ENCODE assay signal across 8 mouse cellular contexts in the genomic region with DNA sequence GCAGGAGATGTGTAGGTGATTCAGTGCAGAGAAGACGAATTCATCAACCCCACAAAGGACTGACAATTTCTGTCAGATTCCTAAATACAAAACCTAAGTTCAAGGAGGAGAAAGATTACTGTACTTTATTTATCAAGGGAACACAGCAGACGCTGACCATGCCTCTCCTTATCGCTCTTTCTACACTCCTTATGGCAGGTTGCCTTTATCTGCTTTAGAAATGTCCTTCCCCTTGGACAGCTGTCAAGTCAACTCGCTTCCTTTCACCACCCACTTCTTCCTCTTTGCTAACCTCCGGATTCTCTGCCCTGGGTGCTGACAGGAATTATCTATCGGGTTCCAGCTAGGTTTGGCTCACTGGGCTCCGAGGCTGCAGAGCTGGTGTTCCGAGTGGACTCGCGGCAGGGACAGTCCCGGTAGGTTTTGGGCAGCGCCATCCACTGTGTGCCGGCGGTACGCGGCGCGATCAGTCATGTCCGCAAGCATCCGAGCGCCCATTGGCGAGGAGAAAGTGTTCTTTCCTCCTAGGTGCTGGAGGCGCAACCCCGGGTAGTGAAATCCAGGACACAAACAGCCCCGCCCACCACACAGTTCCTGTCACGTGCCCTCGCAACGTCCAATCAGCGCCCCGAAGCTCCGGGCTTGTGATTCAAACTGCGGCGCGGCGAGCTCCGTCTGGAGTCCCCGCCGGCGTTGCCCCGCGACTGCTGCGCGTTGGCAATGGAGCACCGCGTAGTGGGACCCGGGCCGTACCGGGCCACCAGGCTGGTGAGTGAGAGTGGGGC. TPM values are rescaled to one million over a fixed set of nuclear protein-coding genes. Genes with fewer than 3 reads are reported as not detected.
A peak's percentile ranks its signal among the peaks of the same experiment; 100 is the strongest.
DNase-seq lines count a peak whose midpoint lies in the region; ATAC-seq and TF ChIP-seq lines count a peak whose summit lies in the region.

A gene (plus strand): TSS at position 631 of the 785 bp plus-strand sequence.

- H3K4me3 ChIP-seq in C2C12 (ENCODE audit: insufficient read depth, poor library complexity, severe bottlenecking): peak within 1 kb of the TSS; percentile 74
- H3K4me3 ChIP-seq in erythroblast, embryonic 14.5 days (replicated peaks): peak within 1 kb of the TSS; percentile 99
- H3K4me3 ChIP-seq in heart, embryonic 13.5 days: peak within 1 kb of the TSS; percentile 73
- H3K4me3 ChIP-seq in liver, embryonic 12.5 days: peak within 1 kb of the TSS; percentile 94
- peak within 1 kb of the TSS; percentile 68 for H3K4me3 ChIP-seq in stomach, embryonic 15.5 days (replicated peaks)

- ATAC-seq in heart, embryonic 13.5 days (ENCODE audit: extremely low read depth, insufficient number of reproducible peaks, low FRiP score, low TSS enrichment): peak; percentile 96
- peak; percentile 92 for ATAC-seq in liver, embryonic 12.5 days
- ATAC-seq in stomach, embryonic 15.5 days (ENCODE audit: insufficient read depth, low FRiP score, low read depth): peak; percentile 98

- H3ac ChIP-seq in C2C12 (ENCODE audit: control insufficient read depth, insufficient read length, low read depth): peak within 1 kb of the TSS; percentile 76

- peaks cover 50% of the 10 kb centered on the region for H3K4me1 ChIP-seq in erythroblast, embryonic 14.5 days (ENCODE audit: control insufficient read depth)
- H3K4me1 ChIP-seq in heart, embryonic 13.5 days: peaks cover 18% of the 10 kb centered on the region
- H3K4me1 ChIP-seq in liver, embryonic 12.5 days: peaks cover 43% of the 10 kb centered on the region
- H3K4me1 ChIP-seq in stomach, embryonic 15.5 days: peaks cover 7% of the 10 kb centered on the region

- peak within 1 kb of the TSS; percentile 73 for H3K27ac ChIP-seq in heart, embryonic 13.5 days (replicated peaks)
- H3K27ac ChIP-seq in liver, embryonic 12.5 days: peak within 1 kb of the TSS; percentile 99
- peak within 1 kb of the TSS; percentile 81 for H3K27ac ChIP-seq in stomach, embryonic 15.5 days

- no peak for TF ChIP-seq POLR2A in brain, embryonic 14.5 days (IDR thresholded peaks at IDR 0.05; ENCODE audit: borderline replicate concordance, extremely low read depth, insufficient read depth, insufficient read length, poor library complexity, severe bottlenecking)

- H3K36me3 ChIP-seq in C2C12 (ENCODE audit: control insufficient read depth, insufficient read depth): no peaks in the 10 kb centered on the region
- H3K36me3 ChIP-seq in erythroblast, embryonic 14.5 days (ENCODE audit: control insufficient read depth): peaks cover 23% of the 10 kb centered on the region
- no peaks in the 10 kb centered on the region for H3K36me3 ChIP-seq in heart, embryonic 13.5 days
- H3K36me3 ChIP-seq in liver, embryonic 12.5 days: peaks cover 13% of the 10 kb centered on the region
- H3K36me3 ChIP-seq in stomach, embryonic 15.5 days: no peaks in the 10 kb centered on the region

- no peaks in the 10 kb centered on the region for H3K27me3 ChIP-seq in C2C12 (ENCODE audit: control insufficient read depth, insufficient read depth, insufficient read length)
- H3K27me3 ChIP-seq in erythroblast, embryonic 14.5 days (ENCODE audit: control insufficient read depth): peaks cover 25% of the 10 kb centered on the region
- H3K27me3 ChIP-seq in heart, embryonic 13.5 days (replicated peaks): peaks cover 81% of the 10 kb centered on the region
- no peaks in the 10 kb centered on the region; the same call in 1 of the 2 replicates for H3K27me3 ChIP-seq in liver, embryonic 12.5 days (replicated peaks)
- H3K27me3 ChIP-seq in stomach, embryonic 15.5 days (replicated peaks): no peaks in the 10 kb centered on the region

- peak; percentile 82 for TF ChIP-seq CTCF in C2C12 (IDR thresholded peaks at IDR 0.05; ENCODE audit: control insufficient read depth, insufficient read depth, insufficient read length)
- TF ChIP-seq CTCF in brain, embryonic 14.5 days (IDR thresholded peaks at IDR 0.05; ENCODE audit: borderline replicate concordance, extremely low read depth, insufficient read depth, insufficient read length): no peak

- H3K79me2 ChIP-seq in C2C12 (ENCODE audit: control insufficient read depth, insufficient read depth): peaks cover 46% of the 10 kb centered on the region

- DNase-seq in brain, embryonic 14.5 days (ENCODE audit: low read depth): peak; percentile 97
- DNase-seq in kidney, postnatal 10 days: peak; percentile 98
- DNase-seq in natural killer cell, adult 2 months (ENCODE audit: low spot score in 2 of 2): peak; percentile 94 to 96

- peaks cover 25% of the 10 kb centered on the region for H3K79me3 ChIP-seq in C2C12 (ENCODE audit: low read depth)

- H3K4me2 ChIP-seq in heart, embryonic 13.5 days: peak within 1 kb of the TSS; percentile 92
- peak within 1 kb of the TSS; percentile 89 for H3K4me2 ChIP-seq in liver, embryonic 12.5 days
- H3K4me2 ChIP-seq in stomach, embryonic 15.5 days: peak within 1 kb of the TSS; percentile 95

- H3K9me3 ChIP-seq in erythroblast, embryonic 14.5 days (ENCODE audit: control insufficient read depth, low read length): peaks cover 2% of the 10 kb centered on the region; the same call in 1 of the 2 replicates
- H3K9me3 ChIP-seq in heart, embryonic 13.5 days: 0 out of 2 replicates have a peak, but pooled peaks cover 7% of the 10 kb centered on the region
- no peaks in the 10 kb centered on the region for H3K9me3 ChIP-seq in liver, embryonic 12.5 days (replicated peaks)
- H3K9me3 ChIP-seq in stomach, embryonic 15.5 days: no peaks in the 10 kb centered on the region

- under 1% methylated on average over 48 of the region's 48 CpGs for WGBS in heart, embryonic 13.5 days
- WGBS in liver, embryonic 12.5 days (ENCODE audit: insufficient replicate concordance): under 1% methylated on average over 48 of the region's 48 CpGs
- under 1% methylated on average over 48 of the region's 48 CpGs for WGBS in stomach, embryonic 15.5 days

- H3K9ac ChIP-seq in heart, embryonic 13.5 days: peak within 1 kb of the TSS; percentile 83
- peak within 1 kb of the TSS; percentile 94 for H3K9ac ChIP-seq in liver, embryonic 12.5 days
- peak within 1 kb of the TSS; percentile 54 for H3K9ac ChIP-seq in stomach, embryonic 15.5 days

TF ChIP-seq in C2C12, 6 proteins besides CTCF, POLR2A, EP300 and RAD21:
- TF ChIP-seq MYOG (IDR thresholded peaks at IDR 0.05; ENCODE audit: control insufficient read depth, extremely low read depth, insufficient read length): no peak
- peak; percentile 45 for TF ChIP-seq MAX (IDR thresholded peaks at IDR 0.05)
- no peak for TF ChIP-seq CEBPB (IDR thresholded peaks at IDR 0.05; ENCODE audit: low read depth)
- no peak for TF ChIP-seq MYOD1 (IDR thresholded peaks at IDR 0.05; ENCODE audit: control insufficient read depth, insufficient read length, low read depth)
- TF ChIP-seq USF1 (IDR thresholded peaks at IDR 0.05; ENCODE audit: low read depth): peak; percentile 95
- TF ChIP-seq FOSL1 (IDR thresholded peaks at IDR 0.05; ENCODE audit: insufficient read depth, low read length, poor library complexity, severe bottlenecking): no peak

RNA-seq across cellular contexts. Expression of the gene that starts here (rescaled TPM):
- 7.8 TPM for polyA plus RNA-seq in C2C12 (2012; fragmentation: generic; extraction: Trizol)
- polyA plus RNA-seq in brain, embryonic 14.5 days (2012; rRNA removed): 4.3 and 7.1 TPM in 2 replicates
- polyA plus RNA-seq in erythroblast, embryonic 14.5 days (2012): 0.55 and 0.86 TPM in 2 replicates
- 4.0 and 4.6 TPM in 2 replicates for polyA plus RNA-seq in heart, embryonic 13.5 days (2015; fragmentation: Nextera tagmentation; extraction: Ambion mirVana)
- 13.4 and 14.4 TPM in 2 replicates for polyA plus RNA-seq in liver, embryonic 12.5 days (2016; fragmentation: Nextera tagmentation; extraction: Ambion mirVana)
- polyA plus RNA-seq in stomach, embryonic 15.5 days (2015; fragmentation: Nextera tagmentation; extraction: Ambion mirVana): 6.9 and 7.6 TPM in 2 replicates

Comparison
In these comparisons a context has a peak if more than half of its experiments do, and no peak if none do; other contexts are left out.
1. Peak in every context shown above with its lines: DNase-seq, ATAC-seq, H3K4me3 ChIP-seq and H3K27ac ChIP-seq.